ENCODE assay signal across 8 mouse cellular contexts in genomic region chr16:38453203-38453553, GRCm38 (mm10). TPM values are rescaled to one million over a fixed set of nuclear protein-coding genes. Genes with fewer than 3 reads are reported as not detected.
DNase-seq lines count a peak whose midpoint lies in the region; ATAC-seq and TF ChIP-seq lines count a peak whose summit lies in the region.

No protein-coding gene starts in this region.

- no peaks in the 10 kb centered on the region for H3K27me3 ChIP-seq in embryonic facial prominence, embryonic 12.5 days
- H3K27me3 ChIP-seq in intestine, embryonic 15.5 days (replicated peaks), result no peaks in the 10 kb centered on the region
- H3K27me3 ChIP-seq in neural tube, embryonic 12.5 days (replicated peaks), result no peaks in the 10 kb centered on the region

- no peak for ATAC-seq in embryonic facial prominence, embryonic 12.5 days (ENCODE audit: insufficient number of reproducible peaks, insufficient read depth, low FRiP score, low TSS enrichment)
- ATAC-seq in intestine, embryonic 15.5 days, result no peak
- no peak for ATAC-seq in neural tube, embryonic 12.5 days (ENCODE audit: low FRiP score, low read depth)

- peaks cover 15% of the 10 kb centered on the region for H3K4me1 ChIP-seq in embryonic facial prominence, embryonic 12.5 days
- peaks cover 8% of the 10 kb centered on the region; the same call in 1 of the 2 replicates for H3K4me1 ChIP-seq in intestine, embryonic 15.5 days (replicated peaks)
- peaks cover 11% of the 10 kb centered on the region for H3K4me1 ChIP-seq in neural tube, embryonic 12.5 days

- peaks cover 15% of the 10 kb centered on the region for H3K36me3 ChIP-seq in embryonic facial prominence, embryonic 12.5 days
- no peaks in the 10 kb centered on the region; the same call in 1 of the 2 replicates for H3K36me3 ChIP-seq in intestine, embryonic 15.5 days
- peaks cover 20% of the 10 kb centered on the region for H3K36me3 ChIP-seq in neural tube, embryonic 12.5 days

- H3K27ac ChIP-seq in layer of hippocampus, adult 2 months, result peak overlapping the region; percentile 98
- peak overlapping the region; percentile 88 for H3K27ac ChIP-seq in embryonic facial prominence, embryonic 12.5 days
- peak overlapping the region; percentile 94 for H3K27ac ChIP-seq in intestine, embryonic 15.5 days
- H3K27ac ChIP-seq in neural tube, embryonic 12.5 days, result no peak overlapping the region

- 28% methylated on average over 3 of the region's 3 CpGs for WGBS in embryonic facial prominence, embryonic 12.5 days
- WGBS in intestine, embryonic 15.5 days, result 22% methylated on average over 3 of the region's 3 CpGs
- WGBS in neural tube, embryonic 12.5 days, result 24% methylated on average over 3 of the region's 3 CpGs

- peak overlapping the region; percentile 82 for H3K4me3 ChIP-seq in layer of hippocampus, adult 2 months
- H3K4me3 ChIP-seq in embryonic facial prominence, embryonic 12.5 days, result peak overlapping the region; percentile 78
- peak overlapping the region; percentile 76 for H3K4me3 ChIP-seq in intestine, embryonic 15.5 days (replicated peaks)
- H3K4me3 ChIP-seq in neural tube, embryonic 12.5 days, result peak overlapping the region; percentile 74

- peak overlapping the region; percentile 84 for H3K9ac ChIP-seq in embryonic facial prominence, embryonic 12.5 days
- peak overlapping the region; percentile 96 for H3K9ac ChIP-seq in intestine, embryonic 15.5 days
- H3K9ac ChIP-seq in neural tube, embryonic 12.5 days, result peak overlapping the region; percentile 89

- H3K4me2 ChIP-seq in embryonic facial prominence, embryonic 12.5 days (replicated peaks), result peak overlapping the region; percentile 71
- H3K4me2 ChIP-seq in intestine, embryonic 15.5 days (replicated peaks), result peak overlapping the region; percentile 80
- peak overlapping the region; percentile 83 for H3K4me2 ChIP-seq in neural tube, embryonic 12.5 days (replicated peaks)

- DNase-seq in layer of hippocampus, adult 2 months (ENCODE audit: low spot score in 2 of 2), result no peak
- DNase-seq in layer of hippocampus, adult 11-12 months (ENCODE audit: low spot score), result no peak
- no peak for DNase-seq in right cerebral cortex, adult 18-20 months
- DNase-seq in adrenal gland, postnatal 36 days, result no peak
- no peak for DNase-seq in right cerebral cortex, postnatal 4 days

- H3K9me3 ChIP-seq in embryonic facial prominence, embryonic 12.5 days, result no peaks in the 10 kb centered on the region
- no peaks in the 10 kb centered on the region for H3K9me3 ChIP-seq in intestine, embryonic 15.5 days
- H3K9me3 ChIP-seq in neural tube, embryonic 12.5 days, result no peaks in the 10 kb centered on the region

- no peak for TF ChIP-seq CTCF in layer of hippocampus, adult 2 months (conservative IDR thresholded peaks at IDR 0.05)

RNA-seq across cellular contexts. Expression of gene Adprh, which starts 0.7 kb away (rescaled TPM):
- total RNA-seq in layer of hippocampus, adult 2 months (2021), result 10 to 100 TPM; 55.4 to 55.5 TPM
- 144 and 151 TPM in 2 replicates for polyA plus RNA-seq in embryonic facial prominence, embryonic 12.5 days (2016; fragmentation: Nextera tagmentation; extraction: Ambion mirVana)
- polyA plus RNA-seq in intestine, embryonic 15.5 days (2015; fragmentation: Nextera tagmentation; extraction: Ambion mirVana), result 83.4 and 84.7 TPM in 2 replicates
- polyA plus RNA-seq in neural tube, embryonic 12.5 days (2016; fragmentation: Nextera tagmentation; extraction: Ambion mirVana), result 150 and 156 TPM in 2 replicates
- 10 to 100 TPM; 47.3 to 54.0 TPM for total RNA-seq in adrenal gland, postnatal 36 days (2021)

RNA-seq across cellular contexts. Expression of gene Cd80, which starts 2.2 kb away (rescaled TPM):
- under 1 TPM; 0.15 to 0.69 TPM for total RNA-seq in layer of hippocampus, adult 2 months (2021)
- 0.51 and 0.53 TPM in 2 replicates for polyA plus RNA-seq in embryonic facial prominence, embryonic 12.5 days (2016; fragmentation: Nextera tagmentation; extraction: Ambion mirVana)
- 0.18 and 0.21 TPM in 2 replicates for polyA plus RNA-seq in intestine, embryonic 15.5 days (2015; fragmentation: Nextera tagmentation; extraction: Ambion mirVana)
- 0.46 and 0.87 TPM in 2 replicates for polyA plus RNA-seq in neural tube, embryonic 12.5 days (2016; fragmentation: Nextera tagmentation; extraction: Ambion mirVana)
- under 1 TPM; 0.53 to 0.79 TPM for total RNA-seq in adrenal gland, postnatal 36 days (2021)

RNA-seq across cellular contexts. Expression of gene Pla1a, which starts 20.2 kb away (rescaled TPM):
- total RNA-seq in layer of hippocampus, adult 2 months (2021), result under 1 TPM; 0.76 to 0.97 TPM
- polyA plus RNA-seq in embryonic facial prominence, embryonic 12.5 days (2016; fragmentation: Nextera tagmentation; extraction: Ambion mirVana), result 0.14 and 0.19 TPM in 2 replicates
- 1.3 and 1.7 TPM in 2 replicates for polyA plus RNA-seq in intestine, embryonic 15.5 days (2015; fragmentation: Nextera tagmentation; extraction: Ambion mirVana)
- 0.28 and 0.42 TPM in 2 replicates for polyA plus RNA-seq in neural tube, embryonic 12.5 days (2016; fragmentation: Nextera tagmentation; extraction: Ambion mirVana)
- total RNA-seq in adrenal gland, postnatal 36 days (2021), result 10 to 100 TPM; 16.4 to 45.3 TPM
